Mouse (Mus musculus): ENCODE measurements around the gene Gla. TPM values are rescaled to one million over a fixed set of nuclear protein-coding genes. Genes with fewer than 3 reads are reported as not detected.

Gla gene
- polyA plus RNA-seq, 1 experiment from 2014 or later = 5.6 TPM

DNA sequence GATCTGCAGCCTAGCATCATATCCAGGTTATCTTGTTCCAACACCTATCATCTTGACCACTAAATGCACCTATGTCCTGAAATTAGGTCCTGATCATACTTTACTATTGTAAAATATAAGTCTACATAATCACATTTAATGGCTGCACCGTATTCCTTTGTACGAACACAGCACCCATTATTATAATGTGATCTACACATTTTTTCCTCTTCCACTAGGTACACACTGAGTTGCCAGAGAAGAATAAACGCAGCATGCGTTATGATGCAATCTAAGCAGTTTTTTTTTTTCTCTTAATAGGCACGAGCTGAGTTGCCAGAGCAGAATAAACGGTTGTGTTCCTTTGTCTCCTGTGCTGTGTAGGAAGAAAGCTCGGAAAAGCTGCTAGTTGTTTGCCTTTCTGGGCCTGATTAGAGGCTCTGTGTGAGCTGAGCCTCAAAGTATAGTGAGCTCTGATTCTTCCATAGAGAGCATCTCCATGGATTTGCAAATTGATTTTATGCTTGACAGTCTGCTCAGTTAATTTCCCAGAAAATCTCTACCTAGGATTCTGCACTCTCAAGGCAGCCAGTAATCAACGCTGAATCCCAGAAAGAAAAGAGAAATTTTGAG, 19.4 kb upstream of the Gla start:
- 39% methylated on average over 8 of the region's 8 CpGs for WGBS
- no peak overlapping the region for H3K27ac ChIP-seq (replicated peaks)

DNA sequence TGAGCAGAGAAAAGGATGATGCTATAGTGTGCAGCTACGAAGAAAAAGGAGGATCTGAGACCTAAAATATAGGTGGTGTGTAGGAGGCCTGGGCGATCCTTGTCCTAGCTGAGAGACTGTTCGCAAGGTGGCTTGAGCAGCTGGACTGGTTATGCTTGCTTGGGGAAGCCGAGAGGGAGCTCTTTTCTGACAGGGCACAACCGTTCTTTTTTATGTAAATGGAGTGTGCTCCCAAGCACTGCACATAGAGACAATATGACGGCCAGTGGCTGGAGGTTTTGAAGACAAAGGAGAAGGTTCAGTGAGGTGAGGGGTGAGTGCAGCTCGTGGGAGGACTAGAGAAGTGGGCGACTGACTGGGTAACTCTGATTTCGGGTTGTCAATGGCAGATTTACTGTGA, 18.8 kb upstream of the Gla start:
- Histone ChIP-seq H3K4me3 (replicated peaks) (no peak overlapping the region), H3K9ac (no peak overlapping the region), H3K4me2 (replicated peaks) (no peak overlapping the region), H3K27me3 (no peaks in the 10 kb centered on the region), H3K36me3 (no peaks in the 10 kb centered on the region), H3K27ac (replicated peaks) (no peak overlapping the region), H3K9me3 (replicated peaks) (no peaks in the 10 kb centered on the region), H3K4me1 (no peaks in the 10 kb centered on the region)
- ATAC-seq (ENCODE audit: insufficient number of reproducible peaks, low FRiP score, low TSS enrichment, low read depth) = no peak
- WGBS = 48% methylated on average over 9 of the region's 9 CpGs

More for the DNA sequence above, 19.4 kb upstream of the Gla start:
- H3K9ac ChIP-seq = no peak overlapping the region
- ATAC-seq (ENCODE audit: insufficient number of reproducible peaks, low FRiP score, low TSS enrichment, low read depth) = no peak
- no peaks in the 10 kb centered on the region for H3K9me3 ChIP-seq (replicated peaks)
- H3K36me3 ChIP-seq = no peaks in the 10 kb centered on the region
- no peak overlapping the region for H3K4me2 ChIP-seq (replicated peaks)
- no peaks in the 10 kb centered on the region for H3K4me1 ChIP-seq
- H3K4me3 ChIP-seq (replicated peaks) = no peak overlapping the region
- H3K27me3 ChIP-seq = no peaks in the 10 kb centered on the region

DNA sequence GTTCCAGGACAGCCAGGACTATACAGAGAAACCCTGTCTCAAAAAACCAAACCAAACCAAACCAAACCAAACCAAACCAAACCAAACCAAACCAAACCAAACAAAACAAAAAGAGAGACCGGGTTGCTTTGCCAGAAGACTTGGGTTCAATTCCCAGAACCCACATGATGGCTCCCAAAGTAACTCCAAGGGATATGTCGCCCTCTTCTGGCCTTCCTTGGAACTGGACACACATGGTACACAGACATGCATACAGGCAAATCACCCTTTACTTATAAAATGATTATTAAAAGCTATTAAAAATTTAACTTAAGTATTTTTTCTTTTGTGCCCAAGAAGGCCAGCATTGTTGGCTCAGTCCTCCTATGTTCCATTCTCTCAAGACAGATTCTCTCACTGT, 13.4 kb upstream of the Gla start:
- no peak for ATAC-seq (ENCODE audit: insufficient number of reproducible peaks, low FRiP score, low TSS enrichment, low read depth)
- 72% methylated on average over 2 of the region's 2 CpGs for WGBS
- no peaks in the 10 kb centered on the region for H3K27me3 ChIP-seq

DNA sequence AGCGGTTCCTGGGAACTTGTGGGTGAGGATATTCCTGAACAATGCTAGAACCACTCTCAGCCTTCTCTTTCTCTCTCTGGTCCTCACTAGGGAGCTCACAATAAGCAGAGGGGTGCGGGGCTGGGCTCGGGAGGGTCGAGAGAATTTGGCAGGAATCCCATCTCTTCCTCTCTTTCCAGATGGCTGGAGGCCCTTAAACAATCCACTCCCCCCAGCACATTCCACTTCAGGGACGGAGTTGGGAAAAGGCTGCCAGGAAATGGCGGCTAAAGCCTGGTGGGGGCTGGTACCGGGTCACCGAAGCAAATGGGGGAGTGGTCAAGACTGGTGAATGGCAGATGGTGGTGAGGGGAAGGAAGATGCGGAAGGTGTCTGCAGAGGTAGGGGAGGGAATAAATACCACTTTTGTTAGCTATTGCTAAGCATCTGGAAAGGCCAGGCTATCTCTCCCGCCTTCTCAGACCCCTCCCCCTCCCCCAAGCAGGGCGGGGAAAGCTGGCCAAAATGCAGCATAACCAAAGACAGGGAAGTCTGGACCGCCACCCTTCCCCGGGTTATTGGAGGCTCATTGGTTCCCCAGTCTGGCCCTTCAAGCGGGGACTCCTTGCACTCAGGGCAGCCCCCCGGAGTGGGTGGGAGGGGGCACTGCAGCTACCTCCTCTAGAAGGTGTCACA, 11.5 kb upstream of the Gla start:
- WGBS = 10% methylated on average over 14 of the region's 15 CpGs
- Histone ChIP-seq H3K4me1 (no peaks in the 10 kb centered on the region), H3K27me3 (no peaks in the 10 kb centered on the region), H3K36me3 (no peaks in the 10 kb centered on the region), H3K9ac (no peak overlapping the region), H3K27ac (replicated peaks) (peak overlapping the region; percentile 85), H3K4me3 (replicated peaks) (peak overlapping the region; percentile 36), H3K9me3 (replicated peaks) (no peaks in the 10 kb centered on the region), H3K4me2 (replicated peaks) (peak overlapping the region; percentile 47)
- peak; percentile 89 for ATAC-seq (ENCODE audit: insufficient number of reproducible peaks, low FRiP score, low TSS enrichment, low read depth)

More for the DNA sequence above, 13.4 kb upstream of the Gla start:
- no peaks in the 10 kb centered on the region for H3K36me3 ChIP-seq
- no peak overlapping the region for H3K4me3 ChIP-seq (replicated peaks)
- H3K9me3 ChIP-seq (replicated peaks) = no peaks in the 10 kb centered on the region
- no peaks in the 10 kb centered on the region for H3K4me1 ChIP-seq
- no peak overlapping the region for H3K4me2 ChIP-seq (replicated peaks)
- H3K27ac ChIP-seq (replicated peaks) = no peak overlapping the region
- no peak overlapping the region for H3K9ac ChIP-seq

DNA sequence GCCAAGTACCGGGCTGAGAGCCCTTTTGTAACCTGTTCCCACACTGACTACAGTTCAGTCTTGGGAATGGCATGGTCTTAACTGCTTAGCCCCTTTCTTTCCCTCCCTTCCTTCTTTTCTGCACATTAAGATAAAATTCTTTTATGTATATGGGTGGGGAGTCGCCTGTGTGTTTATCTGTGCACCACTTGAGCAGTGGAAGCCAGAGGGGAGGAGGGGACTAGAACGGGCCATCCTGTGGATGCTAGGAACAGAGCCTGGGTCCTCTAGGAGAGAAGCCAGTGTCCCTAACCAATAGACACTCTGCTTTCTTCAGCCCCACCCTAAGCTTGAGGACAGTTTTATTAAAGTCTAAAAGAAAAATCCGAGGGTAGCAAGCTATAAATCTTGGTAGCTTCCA, 10.1 kb upstream of the Gla start:
- no peak for ATAC-seq (ENCODE audit: insufficient number of reproducible peaks, low FRiP score, low TSS enrichment, low read depth)
- Histone ChIP-seq H3K9me3 (replicated peaks) (no peaks in the 10 kb centered on the region), H3K4me1 (no peaks in the 10 kb centered on the region), H3K4me3 (replicated peaks) (no peak overlapping the region), H3K27me3 (no peaks in the 10 kb centered on the region), H3K36me3 (no peaks in the 10 kb centered on the region), H3K27ac (replicated peaks) (no peak overlapping the region), H3K4me2 (replicated peaks) (no peak overlapping the region), H3K9ac (no peak overlapping the region)
- 86% methylated on average over 4 of the region's 4 CpGs for WGBS

DNA sequence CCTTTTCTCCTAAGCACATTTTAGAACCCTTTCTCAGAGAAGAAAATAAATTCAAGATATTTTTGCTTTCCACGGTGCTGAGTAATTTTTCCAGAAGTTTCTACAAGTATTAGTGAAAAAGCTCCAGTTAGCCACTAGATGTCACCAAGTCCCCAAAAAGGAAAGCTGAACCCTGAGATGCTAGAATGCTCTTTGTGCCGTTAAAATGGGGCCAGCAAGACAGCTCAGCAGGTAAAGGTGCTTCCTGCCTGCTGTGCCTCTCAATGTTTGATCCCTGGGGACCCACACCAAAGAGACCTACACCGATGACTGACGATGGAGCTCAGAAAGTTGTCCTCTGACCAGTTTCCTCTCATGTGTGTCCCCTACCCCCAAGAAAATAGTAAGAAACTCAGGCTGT, 8.5 kb upstream of the Gla start:
- WGBS = 24% methylated on average over 4 of the region's 4 CpGs
- no peak overlapping the region for H3K4me3 ChIP-seq (replicated peaks)
- no peak for ATAC-seq (ENCODE audit: insufficient number of reproducible peaks, low FRiP score, low TSS enrichment, low read depth)

DNA sequence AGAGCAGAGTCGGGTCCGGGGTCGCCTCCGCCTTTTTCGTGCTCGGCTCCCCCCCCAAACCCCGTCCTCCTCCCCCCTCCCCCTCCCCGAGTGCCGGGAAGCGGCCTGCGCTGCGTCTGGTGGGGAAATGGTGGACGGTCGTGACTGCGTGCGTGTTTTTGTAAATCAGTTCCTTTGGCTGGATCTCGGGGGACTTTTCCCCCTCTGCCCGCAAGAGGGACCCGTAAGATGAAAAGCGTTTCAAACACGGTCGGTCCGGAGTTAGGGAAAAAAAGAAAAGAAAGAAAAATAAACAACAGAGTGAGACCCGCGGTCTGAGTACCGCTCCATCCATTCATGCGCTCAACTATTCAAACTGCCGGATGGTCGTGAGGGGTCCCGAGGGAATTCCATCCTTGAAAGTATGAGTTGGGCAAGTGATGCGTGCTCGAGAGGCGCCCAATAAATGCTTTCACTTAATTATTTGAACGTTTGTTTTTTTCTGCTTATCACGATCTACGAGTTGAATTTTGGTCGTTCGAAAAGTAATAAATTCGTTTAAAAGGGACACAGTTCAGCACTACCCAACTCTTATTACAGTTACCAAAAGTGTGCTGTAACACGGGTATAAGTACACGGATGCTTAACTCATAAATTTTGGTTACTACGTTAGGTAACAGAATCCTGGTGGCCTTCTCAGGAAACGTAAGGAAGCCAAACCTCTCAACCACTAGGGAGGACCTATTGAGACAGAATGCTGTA, 625 bp upstream of the Gla start:
- ATAC-seq (ENCODE audit: insufficient number of reproducible peaks, low FRiP score, low TSS enrichment, low read depth) = peak; percentile 85
- no peaks in the 10 kb centered on the region; the same call in 1 of the 2 replicates for H3K4me1 ChIP-seq
- no peaks in the 10 kb centered on the region for H3K27me3 ChIP-seq
- 14% methylated on average over 38 of the region's 43 CpGs for WGBS
- H3K9ac ChIP-seq = peak overlapping the region; percentile 37
- H3K36me3 ChIP-seq = no peaks in the 10 kb centered on the region
- H3K4me3 ChIP-seq (replicated peaks) = peak overlapping the region; percentile 55
- peak overlapping the region; percentile 93 for H3K27ac ChIP-seq (replicated peaks)
- peak overlapping the region; percentile 47 for H3K4me2 ChIP-seq (replicated peaks)
- no peaks in the 10 kb centered on the region for H3K9me3 ChIP-seq (replicated peaks)

More for the DNA sequence above, 8.5 kb upstream of the Gla start:
- Histone ChIP-seq H3K27ac (replicated peaks) (no peak overlapping the region), H3K27me3 (no peaks in the 10 kb centered on the region), H3K36me3 (no peaks in the 10 kb centered on the region), H3K4me2 (replicated peaks) (no peak overlapping the region), H3K4me1 (no peaks in the 10 kb centered on the region), H3K9me3 (replicated peaks) (no peaks in the 10 kb centered on the region), H3K9ac (no peak overlapping the region)

DNA sequence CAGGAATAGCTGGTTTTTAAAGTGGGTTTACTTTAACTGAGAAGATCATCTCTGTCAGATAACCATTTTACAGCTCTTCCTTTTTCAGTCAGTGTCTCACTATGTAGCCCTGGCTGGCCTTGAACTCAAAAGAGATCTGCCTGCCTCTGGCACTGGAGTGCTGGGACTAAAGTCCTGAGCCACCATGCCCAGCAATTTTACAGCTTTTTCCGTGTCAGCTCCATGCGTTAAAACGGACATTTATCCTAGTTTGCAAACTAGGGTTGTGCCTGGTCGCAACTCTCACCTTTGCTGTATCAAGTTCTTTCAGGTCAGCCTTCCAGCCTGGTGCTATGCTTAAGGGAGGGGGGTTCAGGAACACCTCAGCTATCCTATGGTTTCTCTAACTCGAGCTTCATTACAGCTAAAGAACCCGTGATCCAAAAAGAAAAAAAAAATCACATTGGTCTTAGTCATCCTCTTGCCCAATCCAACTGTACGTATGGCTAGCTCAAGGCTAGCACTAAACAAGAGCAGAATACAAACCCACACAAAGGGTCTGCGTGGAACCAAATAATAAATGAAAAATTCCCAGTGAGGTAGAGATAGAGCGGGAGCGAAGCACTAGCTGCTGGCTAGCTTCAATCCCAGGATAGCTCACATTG, 881 bp downstream of the Gla start:
- Histone ChIP-seq H3K27ac (replicated peaks) (no peak overlapping the region), H3K4me3 (replicated peaks) (peak overlapping the region; percentile 55), H3K9me3 (replicated peaks) (no peaks in the 10 kb centered on the region), H3K4me2 (replicated peaks) (peak overlapping the region; percentile 52), H3K4me1 (no peaks in the 10 kb centered on the region; the same call in 1 of the 2 replicates), H3K9ac (peak overlapping the region; percentile 33; the same call in 1 of the 2 replicates), H3K36me3 (no peaks in the 10 kb centered on the region), H3K27me3 (no peaks in the 10 kb centered on the region)
- ATAC-seq (ENCODE audit: insufficient number of reproducible peaks, low FRiP score, low TSS enrichment, low read depth) = no peak
- WGBS = 26% methylated on average over 10 of the region's 10 CpGs

DNA sequence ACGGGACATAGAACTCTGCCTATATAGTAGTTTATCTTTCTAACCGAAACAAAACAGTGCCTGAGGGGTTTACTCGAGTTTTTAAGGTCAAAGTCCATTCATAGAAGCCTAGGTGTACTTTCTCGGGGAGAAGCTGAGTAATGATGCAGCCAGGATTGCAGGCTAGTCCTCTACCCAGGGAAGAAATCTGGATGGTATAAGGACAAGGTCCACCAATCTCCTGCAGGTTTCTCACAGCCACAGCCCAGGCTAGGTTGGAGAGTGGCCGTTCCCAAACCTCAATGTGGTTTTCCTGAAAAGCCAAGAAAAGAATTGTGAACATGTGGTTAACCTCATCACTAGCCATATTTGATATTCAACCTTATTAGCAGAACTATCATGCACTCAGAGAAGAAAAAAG, 11.1 kb downstream of the Gla start:
- ATAC-seq (ENCODE audit: insufficient number of reproducible peaks, low FRiP score, low TSS enrichment, low read depth) = no peak

DNA sequence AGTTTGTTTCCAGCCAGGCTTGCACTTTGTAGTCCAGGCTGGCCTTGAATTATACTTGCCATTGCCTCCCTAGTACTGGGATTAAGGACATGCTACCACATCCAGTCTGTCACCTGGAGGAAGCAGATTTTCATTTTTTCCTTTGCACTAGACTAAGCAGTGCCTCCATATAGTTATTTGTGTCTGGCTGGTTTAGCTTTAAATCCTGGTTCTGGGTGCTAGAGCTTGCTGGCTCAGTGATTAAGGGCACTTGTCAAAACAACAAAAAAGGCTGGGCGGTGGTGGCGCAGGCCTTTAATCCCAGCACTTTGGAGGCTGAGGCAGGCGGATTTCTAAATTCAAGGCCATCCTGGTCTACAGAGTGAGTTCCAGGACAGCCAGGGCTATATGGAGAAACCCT, 11.9 kb downstream of the Gla start:
- WGBS = 86% methylated on average over 3 of the region's 3 CpGs
- Histone ChIP-seq H3K4me2 (replicated peaks) (no peak overlapping the region), H3K4me3 (replicated peaks) (no peak overlapping the region), H3K9ac (no peak overlapping the region), H3K27me3 (no peaks in the 10 kb centered on the region), H3K9me3 (replicated peaks) (no peaks in the 10 kb centered on the region), H3K36me3 (peaks cover 5% of the 10 kb centered on the region; the same call in 1 of the 2 replicates), H3K4me1 (peaks cover 3% of the 10 kb centered on the region; the same call in 1 of the 2 replicates), H3K27ac (replicated peaks) (no peak overlapping the region)
- ATAC-seq (ENCODE audit: insufficient number of reproducible peaks, low FRiP score, low TSS enrichment, low read depth) = no peak

More for the DNA sequence above, 11.1 kb downstream of the Gla start:
- WGBS = 37% methylated on average over 5 of the region's 5 CpGs
- H3K27ac ChIP-seq (replicated peaks) = no peak overlapping the region
- no peak overlapping the region for H3K9ac ChIP-seq
- H3K4me2 ChIP-seq (replicated peaks) = no peak overlapping the region
- H3K4me1 ChIP-seq = peaks cover 3% of the 10 kb centered on the region; the same call in 1 of the 2 replicates
- H3K9me3 ChIP-seq (replicated peaks) = no peaks in the 10 kb centered on the region
- peaks cover 5% of the 10 kb centered on the region; the same call in 1 of the 2 replicates for H3K36me3 ChIP-seq
- H3K4me3 ChIP-seq (replicated peaks) = no peak overlapping the region
- H3K27me3 ChIP-seq = no peaks in the 10 kb centered on the region

DNA sequence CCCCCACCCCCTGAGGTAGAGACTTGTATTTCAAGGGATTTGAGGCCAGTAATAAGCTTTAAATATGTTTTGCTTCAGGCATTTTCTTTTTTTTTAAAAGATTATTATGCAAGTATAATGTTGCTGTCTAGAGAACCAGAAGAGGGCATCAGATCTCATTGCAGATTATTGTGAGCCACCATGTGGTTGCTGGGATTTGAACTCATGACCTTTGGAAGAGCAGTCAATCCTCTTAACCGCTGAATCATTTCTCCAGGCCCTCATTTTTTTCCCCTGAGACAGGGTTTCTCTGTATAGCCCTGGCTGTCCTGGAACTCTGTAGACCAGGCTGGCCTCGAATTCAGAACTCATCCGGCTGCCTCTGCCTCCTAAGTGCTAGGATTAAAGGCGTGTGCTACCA, 12.7 kb downstream of the Gla start:
- Histone ChIP-seq H3K36me3 (peaks cover 5% of the 10 kb centered on the region; the same call in 1 of the 2 replicates), H3K9me3 (replicated peaks) (no peaks in the 10 kb centered on the region), H3K27ac (replicated peaks) (no peak overlapping the region), H3K4me1 (peaks cover 3% of the 10 kb centered on the region; the same call in 1 of the 2 replicates), H3K4me2 (replicated peaks) (no peak overlapping the region), H3K27me3 (no peaks in the 10 kb centered on the region), H3K4me3 (replicated peaks) (no peak overlapping the region), H3K9ac (no peak overlapping the region)
- ATAC-seq (ENCODE audit: insufficient number of reproducible peaks, low FRiP score, low TSS enrichment, low read depth) = no peak
- WGBS = 78% methylated on average over 4 of the region's 4 CpGs
